Comparison of ENCODE assay signal across 8 mouse cellular contexts in the genomic region with DNA sequence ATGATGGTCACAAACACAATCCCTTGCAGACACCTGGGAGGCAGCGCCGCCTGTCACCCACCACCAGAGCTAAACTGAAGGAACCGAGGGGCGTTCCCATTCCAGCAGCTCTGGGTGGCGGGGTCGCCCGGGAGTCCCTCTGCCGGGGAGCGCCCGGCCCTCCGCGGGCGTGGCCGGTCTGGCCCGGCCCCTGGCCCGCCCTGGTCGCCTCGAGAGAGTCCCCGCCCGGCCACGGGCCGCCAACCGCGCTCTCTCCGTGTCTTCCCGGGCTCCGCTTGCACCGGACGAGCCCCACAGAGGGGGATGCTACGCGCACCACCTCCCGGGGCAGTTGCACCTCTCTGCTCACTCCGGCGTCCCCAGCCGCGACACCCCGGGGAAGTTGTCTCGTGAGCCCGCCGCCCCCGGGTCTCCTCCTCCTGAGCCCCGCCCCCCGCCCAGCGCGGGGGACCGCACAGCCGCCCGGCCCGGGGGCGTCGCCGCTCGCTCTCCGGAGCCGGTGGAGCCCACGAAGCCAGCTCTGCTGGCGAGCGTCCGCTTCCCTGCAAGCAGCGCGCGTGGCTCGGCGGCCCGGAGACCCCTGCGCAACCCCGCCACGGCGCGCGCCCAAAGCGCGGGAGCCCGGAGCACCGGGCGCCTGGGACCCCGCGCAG. TPM values are rescaled to one million over a fixed set of nuclear protein-coding genes. Genes with fewer than 3 reads are reported as not detected.
DNase-seq lines count a peak whose midpoint lies in the region; ATAC-seq lines count a peak whose summit lies in the region.

Gas7 (plus strand) TSS at position 564 of the 653 bp plus-strand sequence.

- 0 out of 2 replicates have a peak, but pooled peaks cover 10% of the 10 kb centered on the region for H3K4me1 ChIP-seq in stomach, embryonic 15.5 days

- no peak; the same call in 1 of the 2 replicates for ATAC-seq in cerebellum, adult (ENCODE audit: insufficient number of reproducible peaks, low FRiP score, low TSS enrichment)
- peak; percentile 10; the same call in 1 of the 2 replicates for ATAC-seq in megakaryocyte progenitor cell, adult 5-6 weeks (replicated peaks; ENCODE audit: poor library complexity)
- peak; percentile 84 for ATAC-seq in stomach, embryonic 15.5 days (ENCODE audit: insufficient read depth, low FRiP score, low read depth)

- intact Hi-C loops in gastrocnemius, postnatal 14 days (cut with DNase I; ENCODE audit: low total_unique reads), result no loop called here
- intact Hi-C loops in left cerebral cortex, postnatal 4 days (cut with DNase I), result loop anchor here (2.0 to 10.0 kb wide), 3 partner anchors 80 to 343 kb away; no protein-coding TSS in a partner anchor

- DNase-seq in cerebellum, adult 11 months, result peak; percentile 7
- peak; percentile 6 for DNase-seq in cerebellum, adult 8-10 months
- peak; percentile 62 for DNase-seq in gastrocnemius, postnatal 14 days
- DNase-seq in induced T-regulatory cell, adult 2 months (ENCODE audit: low read depth), result peak; percentile 3
- DNase-seq in left cerebral cortex, postnatal 4 days, result peak; percentile 37

- H3K4me3 ChIP-seq in stomach, embryonic 15.5 days (replicated peaks), result peak within 1 kb of the TSS; percentile 74

- 0 out of 2 replicates have a peak, but pooled peaks cover 12% of the 10 kb centered on the region for H3K27me3 ChIP-seq in stomach, embryonic 15.5 days (replicated peaks)

- WGBS in stomach, embryonic 15.5 days, result under 1% methylated on average over 76 of the region's 78 CpGs

- H3K9me3 ChIP-seq in stomach, embryonic 15.5 days, result no peaks in the 10 kb centered on the region

- H3K27ac ChIP-seq in stomach, embryonic 15.5 days, result peak within 1 kb of the TSS; percentile 35; the same call in 1 of the 2 replicates

- H3K9ac ChIP-seq in stomach, embryonic 15.5 days, result peak within 1 kb of the TSS; percentile 65

- peak within 1 kb of the TSS; percentile 97 for H3K4me2 ChIP-seq in stomach, embryonic 15.5 days

- H3K36me3 ChIP-seq in stomach, embryonic 15.5 days, result no peaks in the 10 kb centered on the region

RNA-seq across cellular contexts. Expression of gene Gas7, which starts in this region (rescaled TPM):
- total RNA-seq in gastrocnemius, postnatal 14 days (2021), result 10 to 100 TPM; 11.6 to 20.0 TPM
- 100 to 1,000 TPM; 371 to 375 TPM for total RNA-seq in left cerebral cortex, postnatal 4 days (2021)
- 10.0 and 15.0 TPM in 2 replicates for total RNA-seq in megakaryocyte progenitor cell, adult 5-6 weeks (2015)
- total RNA-seq in megakaryocyte progenitor cell, adult 5-6 weeks (2017), result 8.7 and 13.2 TPM in 2 replicates
- polyA plus RNA-seq in stomach, embryonic 15.5 days (2015; fragmentation: Nextera tagmentation; extraction: Ambion mirVana), result 14.9 and 15.5 TPM in 2 replicates

Comparison
In these comparisons a context has a peak if more than half of its experiments do, and no peak if none do; other contexts are left out.
1. RNA of gene Gas7 (total RNA-seq): 371 to 375 TPM in left cerebral cortex, postnatal 4 days; 11.6 to 20.0 TPM in gastrocnemius, postnatal 14 days and 8.7 to 15.0 TPM in megakaryocyte progenitor cell, adult 5-6 weeks; every median in the first group is over 10 times any median in the second.
2. DNase-seq: peak in every context shown above with its lines; median percentile 62 in gastrocnemius, postnatal 14 days; 37 in left cerebral cortex, postnatal 4 days; 7 in cerebellum, adult 11 months; 6 in cerebellum, adult 8-10 months; 3 in induced T-regulatory cell, adult 2 months.